Mouse (Mus musculus): ENCODE measurements around the gene Rtn4.

DNA sequence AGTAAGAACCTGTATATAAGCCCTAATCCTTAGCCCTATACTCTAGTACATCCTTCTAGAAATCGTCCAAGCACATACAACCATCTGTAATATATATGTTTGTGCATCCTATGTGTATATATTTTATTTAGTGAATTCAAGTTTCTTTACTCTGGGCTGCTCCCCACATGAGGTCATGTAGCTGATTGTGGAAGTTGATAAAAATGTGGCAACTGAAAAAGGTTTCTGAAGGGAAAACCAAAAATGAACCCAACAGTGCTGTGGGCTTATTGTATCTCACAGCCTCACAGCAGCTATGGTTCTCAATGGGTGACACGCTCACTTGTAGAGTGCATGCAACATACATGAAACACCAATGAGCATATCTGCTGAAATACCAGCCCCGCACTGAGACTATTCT lies 25.1 kb upstream of the Rtn4 start:
- TF ChIP-seq CTCF (IDR thresholded peaks at IDR 0.05) (no peak), EP300 (IDR thresholded peaks at IDR 0.05; ENCODE audit: insufficient read depth, low read depth, low read length) (no peak), POLR2A (IDR thresholded peaks at IDR 0.05; ENCODE audit: insufficient read depth, low read depth, low read length) (no peak)

Measured in heart, adult 2 months (tissue).